Mouse (Mus musculus) hindbrain, embryonic 12.5 days (tissue): ENCODE data around the gene Idua. TPM values are rescaled to one million over a fixed set of nuclear protein-coding genes. Genes with fewer than 3 reads are reported as not detected.
A peak's percentile ranks its signal among the peaks of the same experiment; 100 is the strongest.

ENCODE experiments used
- ATAC-seq: fragments of 200-750 bp; cut with Nextera tagmentation; 2 replicates; pipeline ENCODE4 v1.8.0; 2017; ENCODE audit warnings: moderate TSS enrichment; ENCODE audit not compliant: low FRiP score
- H3K27ac ChIP-seq: fragments of 300-500 bp; sonication (generic); 2 replicates; pipeline ENCODE4 v1.5.1; 2016; ENCODE audit warnings: mild to moderate bottlenecking
- H3K27me3 ChIP-seq: fragments of 300-500 bp; sonication (generic); 2 replicates; pipeline ENCODE4 v1.6.1; 2016; ENCODE audit warnings: mild to moderate bottlenecking
- H3K36me3 ChIP-seq: fragments of 300-500 bp; sonication (generic); 2 replicates; pipeline ENCODE4 v1.6.1; 2016; ENCODE audit warnings: mild to moderate bottlenecking
- H3K4me1 ChIP-seq: fragments of 300-500 bp; sonication (generic); 2 replicates; pipeline ENCODE4 v1.6.1; 2016
- H3K4me2 ChIP-seq: fragments of 300-500 bp; sonication (generic); replicated peaks from 2 replicates; pipeline ENCODE4 v1.6.1; 2016; ENCODE audit warnings: mild to moderate bottlenecking
- H3K4me3 ChIP-seq: fragments of 300-500 bp; sonication (generic); 2 replicates; pipeline ENCODE4 v1.5.1; 2016; ENCODE audit warnings: mild to moderate bottlenecking
- H3K9ac ChIP-seq: fragments of 300-500 bp; sonication (generic); 2 replicates; pipeline ENCODE4 v1.6.1; 2016; ENCODE audit warnings: mild to moderate bottlenecking, moderate library complexity
- H3K9me3 ChIP-seq: fragments of 300-500 bp; sonication (generic); replicated peaks from 2 replicates; pipeline ENCODE4 v1.6.1; 2016; ENCODE audit warnings: mild to moderate bottlenecking
- WGBS: fragments of 180-500 bp; shearing (Covaris S2); methylation state at CpG from one replicate; pipeline ENCODE4 v1.1.7; 2016; 5-methylcytosine and 5-hydroxymethylcytosine counted together
- polyA plus RNA-seq: library from polyadenylated mRNA; unstranded; fragments of >200 nt; fragmentation: Nextera tagmentation; extraction: Ambion mirVana; gene quantifications from 2 replicates; pipeline ENCODE4 v1.2.1, GENCODE M21; 2016

Gene Idua
- polyA plus RNA-seq, 1 experiment from 2014 or later, result 12.9 TPM

DNA sequence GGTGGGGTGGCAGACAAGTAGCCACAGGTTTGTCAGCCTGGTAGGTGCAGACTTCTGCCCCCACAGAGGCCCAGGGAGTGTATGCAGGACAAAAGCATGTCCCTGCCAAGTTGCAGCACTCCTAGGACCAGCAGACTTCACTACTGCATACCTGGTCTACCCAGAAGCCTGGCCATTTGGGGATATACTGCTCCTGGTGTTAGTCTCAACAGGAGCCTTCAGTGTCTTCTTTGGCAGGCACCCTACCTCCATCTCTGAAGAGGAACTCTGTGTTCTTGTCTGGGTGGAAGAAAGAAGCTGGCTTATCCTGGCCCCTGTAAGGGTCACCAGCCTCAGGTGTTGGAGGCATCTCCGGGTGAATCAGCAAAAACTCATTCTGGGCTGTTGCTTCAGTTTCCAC is 55.8 kb downstream of the Idua start:
- no peak overlapping the region for H3K27ac ChIP-seq
- H3K4me1 ChIP-seq, result peaks cover 9% of the 10 kb centered on the region
- H3K4me2 ChIP-seq, result no peak overlapping the region

DNA sequence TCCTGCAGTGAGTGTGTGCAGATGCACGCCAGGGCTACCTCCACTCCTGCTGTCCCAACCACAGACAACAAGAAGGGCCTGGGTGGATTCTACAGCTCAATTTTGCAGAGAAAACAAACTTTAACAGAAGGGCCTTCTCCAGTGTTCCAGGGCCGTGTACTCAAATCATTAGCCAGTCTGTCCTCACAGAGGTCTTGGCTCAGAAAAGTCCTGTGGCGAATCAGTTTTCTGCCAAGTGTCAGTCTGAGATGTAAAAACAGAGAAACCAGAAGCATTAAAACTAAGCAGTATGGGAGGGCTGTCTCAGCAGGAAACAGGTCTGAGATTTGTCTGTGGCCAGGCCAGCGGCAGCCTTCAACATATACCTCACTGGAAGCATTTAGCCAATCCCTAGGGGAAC is 57.9 kb downstream of the Idua start:
- 36% methylated on average over 4 of the region's 4 CpGs for WGBS
- Histone ChIP-seq H3K4me3 (no peak overlapping the region), H3K9me3 (no peaks in the 10 kb centered on the region), H3K4me2 (no peak overlapping the region), H3K27ac (0 out of 2 replicates have a peak overlapping the region, but pooled peaks have one; percentile 23), H3K9ac (no peak overlapping the region), H3K27me3 (no peaks in the 10 kb centered on the region), H3K4me1 (peaks cover 9% of the 10 kb centered on the region), H3K36me3 (no peaks in the 10 kb centered on the region)
- no peak for ATAC-seq

More for the DNA sequence above, 55.8 kb downstream of the Idua start:
- Histone ChIP-seq H3K9ac (no peak overlapping the region), H3K9me3 (no peaks in the 10 kb centered on the region), H3K4me3 (no peak overlapping the region), H3K36me3 (no peaks in the 10 kb centered on the region), H3K27me3 (no peaks in the 10 kb centered on the region)
- WGBS, result 78% methylated on average over 1 of the region's 1 CpGs
- ATAC-seq, result no peak

DNA sequence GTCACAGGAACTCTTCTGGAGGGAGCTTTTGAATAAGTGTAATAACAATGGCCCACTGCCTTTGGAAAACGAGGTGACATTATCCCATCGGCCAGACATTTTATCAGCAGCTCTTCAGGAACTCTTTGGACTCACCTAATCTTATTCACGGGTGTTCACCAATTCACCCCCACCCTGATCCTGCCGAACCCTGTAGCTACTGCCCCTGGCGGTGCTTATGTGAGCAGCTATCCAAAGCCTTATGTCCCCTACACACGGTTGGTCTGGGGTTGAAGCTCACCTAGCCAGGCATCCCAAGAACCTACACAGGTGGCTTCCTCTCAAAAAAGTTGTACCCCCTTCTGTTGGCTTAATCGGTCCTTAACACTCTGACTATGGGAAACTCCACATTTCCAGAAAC is 59.6 kb downstream of the Idua start:
- ATAC-seq, result no peak
- 72% methylated on average over 7 of the region's 7 CpGs for WGBS
- no peak overlapping the region for H3K27ac ChIP-seq
- H3K4me3 ChIP-seq, result no peak overlapping the region
- peaks cover 9% of the 10 kb centered on the region for H3K4me1 ChIP-seq
- H3K4me2 ChIP-seq, result no peak overlapping the region
- no peaks in the 10 kb centered on the region for H3K27me3 ChIP-seq
- H3K9me3 ChIP-seq, result no peaks in the 10 kb centered on the region
- H3K36me3 ChIP-seq, result no peaks in the 10 kb centered on the region
- no peak overlapping the region for H3K9ac ChIP-seq

DNA sequence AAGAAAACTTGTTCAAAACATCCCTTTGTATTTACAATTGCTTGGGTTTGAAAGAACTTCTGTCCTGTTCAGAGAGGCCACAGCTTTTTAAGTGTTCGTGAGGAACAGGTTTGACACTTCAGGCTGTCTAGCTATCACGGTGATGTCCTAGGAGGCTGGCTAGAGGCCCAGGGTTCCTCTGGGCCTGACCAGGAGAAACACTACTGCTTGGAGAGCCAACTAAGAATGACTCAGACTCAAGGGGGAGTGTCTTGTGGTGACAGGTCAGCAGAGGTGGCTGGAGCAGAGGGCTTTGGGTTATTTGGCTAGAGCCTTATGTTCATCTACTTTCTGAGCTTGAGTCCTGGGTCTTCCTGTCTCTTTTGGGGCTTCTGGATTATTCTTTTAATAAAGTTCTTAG is 63.9 kb downstream of the Idua start:
- Histone ChIP-seq H3K9ac (no peak overlapping the region), H3K4me3 (no peak overlapping the region), H3K9me3 (no peaks in the 10 kb centered on the region), H3K4me1 (peaks cover 2% of the 10 kb centered on the region; the same call in 1 of the 2 replicates), H3K4me2 (no peak overlapping the region), H3K36me3 (no peaks in the 10 kb centered on the region), H3K27ac (no peak overlapping the region), H3K27me3 (no peaks in the 10 kb centered on the region)
- 68% methylated on average over 2 of the region's 2 CpGs for WGBS
- no peak for ATAC-seq

DNA sequence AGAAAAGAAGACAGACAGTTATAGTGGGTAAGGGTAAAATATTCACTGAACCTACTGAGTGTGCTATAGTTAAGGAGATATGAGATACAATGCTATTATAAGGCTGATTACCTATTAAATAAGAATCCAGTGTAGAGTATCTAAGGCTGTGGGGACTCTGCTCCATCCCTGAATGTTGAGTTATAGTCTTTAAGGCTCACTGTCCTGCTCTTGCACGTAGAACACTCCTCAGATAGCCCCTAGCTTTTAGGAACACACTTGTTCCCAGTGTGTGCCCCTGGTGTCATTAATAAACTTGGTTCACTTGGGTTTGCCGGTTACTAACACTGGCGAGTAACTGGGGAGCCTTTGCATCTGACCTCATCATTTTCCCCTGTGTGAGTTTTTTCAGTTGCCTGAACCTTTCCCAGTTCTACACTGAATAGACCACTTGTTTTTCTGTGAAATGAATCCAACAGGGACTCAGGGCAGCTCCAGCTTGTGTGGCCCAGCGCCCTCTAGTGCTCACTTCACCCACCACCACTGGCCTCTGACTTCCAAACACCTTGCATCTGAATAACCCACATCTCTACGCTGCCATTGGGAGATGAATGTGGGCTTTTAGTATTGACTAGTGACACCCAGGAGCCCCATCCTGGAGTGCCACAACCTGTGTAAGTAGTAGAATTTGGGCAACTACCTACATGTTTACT is 66.6 kb downstream of the Idua start:
- no peaks in the 10 kb centered on the region for H3K27me3 ChIP-seq
- no peak overlapping the region for H3K4me3 ChIP-seq
- no peak overlapping the region for H3K9ac ChIP-seq
- peak overlapping the region; percentile 30; the same call in 1 of the 2 replicates for H3K27ac ChIP-seq
- H3K4me2 ChIP-seq, result no peak overlapping the region
- peaks cover 2% of the 10 kb centered on the region; the same call in 1 of the 2 replicates for H3K4me1 ChIP-seq
- whole genome bisulfite sequencing, result 18% methylated on average over 5 of the region's 5 CpGs
- no peaks in the 10 kb centered on the region for H3K9me3 ChIP-seq
- peak; percentile 80 for ATAC-seq
- H3K36me3 ChIP-seq, result no peaks in the 10 kb centered on the region

DNA sequence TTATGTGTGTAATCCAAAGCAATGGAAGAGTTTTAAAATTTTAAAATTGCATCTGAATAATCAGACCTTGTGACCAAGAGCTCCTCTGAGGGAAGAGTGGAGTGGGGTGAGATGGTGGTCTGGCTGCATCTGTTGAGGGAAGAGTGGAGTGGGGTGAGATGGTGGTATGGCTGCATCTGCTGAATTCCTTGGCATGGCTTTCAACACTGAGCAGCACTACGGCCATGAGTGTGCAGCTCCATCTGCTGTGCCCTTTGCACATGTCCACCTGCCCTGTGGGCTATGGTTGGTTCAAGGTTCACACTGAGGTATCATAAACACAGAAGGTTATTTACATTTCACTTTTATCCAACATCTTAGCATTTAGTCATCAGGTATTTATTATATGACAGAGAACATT is 67.3 kb downstream of the Idua start:
- Histone ChIP-seq H3K27me3 (no peaks in the 10 kb centered on the region), H3K27ac (no peak overlapping the region), H3K4me3 (no peak overlapping the region), H3K36me3 (no peaks in the 10 kb centered on the region), H3K9ac (no peak overlapping the region), H3K9me3 (no peaks in the 10 kb centered on the region), H3K4me1 (peaks cover 2% of the 10 kb centered on the region; the same call in 1 of the 2 replicates), H3K4me2 (no peak overlapping the region)
- ATAC-seq, result no peak
- 93% methylated on average over 1 of the region's 1 CpGs for WGBS

Other genes starting within 250 kb of the Idua start
- gene Atp5k, start 225.9 kb upstream of the Idua start, polyA plus RNA-seq, result 393 and 437 TPM in 2 replicates
- gene Mfsd7a, start 211.4 kb upstream of the Idua start, polyA plus RNA-seq, result 0.12 and 0.13 TPM in 2 replicates
- 39.5 and 42.6 TPM in 2 replicates for gene Pcgf3, start 199.1 kb upstream of the Idua start, polyA plus RNA-seq
- gene Cplx1, start 110.3 kb upstream of the Idua start, polyA plus RNA-seq, result 23.7 and 24.9 TPM in 2 replicates
- 54.3 and 63.2 TPM in 2 replicates for gene Gak, start 30.6 kb upstream of the Idua start, polyA plus RNA-seq
- 21.6 and 22.3 TPM in 2 replicates for gene Tmem175, start 30.6 kb upstream of the Idua start, polyA plus RNA-seq
- 21.9 and 23.5 TPM in 2 replicates for gene Dgkq, start 9.3 kb downstream of the Idua start, polyA plus RNA-seq
- gene Slc26a1, start 15.2 kb downstream of the Idua start, polyA plus RNA-seq, result 1.6 and 1.7 TPM in 2 replicates
- gene Fgfrl1, start 32.1 kb downstream of the Idua start, polyA plus RNA-seq, result 25.3 and 29.4 TPM in 2 replicates
- gene Rnf212, start 114.7 kb downstream of the Idua start, polyA plus RNA-seq, result 0.65 and 0.76 TPM in 2 replicates
- gene Tmed11, start 135.0 kb downstream of the Idua start, polyA plus RNA-seq, result not detected in 2 replicates
- gene Vmn2r8, start 148.5 kb downstream of the Idua start, polyA plus RNA-seq, result not detected in 2 replicates
- gene Vmn2r9, start 192.3 kb downstream of the Idua start, polyA plus RNA-seq, result not detected in 2 replicates